Mouse (Mus musculus) forebrain, embryonic 16.5 days (tissue): ENCODE measurements around the gene Slc9a3r1. TPM values are rescaled to one million over a fixed set of nuclear protein-coding genes. Genes with fewer than 3 reads are reported as not detected.

Experiments
- ATAC-seq: fragments of 200-750 bp; cut with Nextera tagmentation; 2 replicates; pipeline ENCODE4 v1.8.0; 2017; ENCODE audit warnings: mild to moderate bottlenecking, moderate library complexity
- H3K27ac ChIP-seq: fragments of 300-500 bp; sonication (generic); 2 replicates; pipeline ENCODE4 v1.5.1; 2014; ENCODE audit warnings: low read length, control low read depth
- H3K27me3 ChIP-seq: fragments of 300-500 bp; sonication (generic); replicated peaks from 2 replicates; pipeline ENCODE4 v1.6.1; 2014; ENCODE audit warnings: low read length; ENCODE audit not compliant: control insufficient read depth, insufficient read depth
- H3K36me3 ChIP-seq: fragments of 300-500 bp; sonication (generic); 2 replicates; pipeline ENCODE4 v1.6.1; 2014; ENCODE audit not compliant: control insufficient read depth, insufficient read depth
- H3K4me1 ChIP-seq: fragments of 300-500 bp; sonication (generic); replicated peaks from 2 replicates; pipeline ENCODE4 v1.6.1; 2014; ENCODE audit warnings: low read length; ENCODE audit not compliant: control insufficient read depth, insufficient read depth
- H3K4me2 ChIP-seq: fragments of 300-500 bp; sonication (generic); 2 replicates; pipeline ENCODE4 v1.6.1; 2014; ENCODE audit warnings: mild to moderate bottlenecking, low read length, control low read depth
- H3K4me3 ChIP-seq: fragments of 300-500 bp; sonication (generic); replicated peaks from 2 replicates; pipeline ENCODE4 v1.5.1; 2014; ENCODE audit warnings: mild to moderate bottlenecking, low read length, control low read depth
- H3K9ac ChIP-seq: fragments of 300-500 bp; sonication (generic); replicated peaks from 2 replicates; pipeline ENCODE4 v1.6.1; 2014; ENCODE audit warnings: low read depth, low read length, control low read depth
- H3K9me3 ChIP-seq: fragments of 300-500 bp; sonication (generic); 2 replicates; pipeline ENCODE4 v1.6.1; 2016; ENCODE audit warnings: low read length; ENCODE audit not compliant: control insufficient read depth
- WGBS: fragments of 180-500 bp; shearing (Covaris S2); extraction: QIAGEN DNeasy Blood & Tissue Kit; methylation state at CpG from one replicate; pipeline ENCODE4 v1.1.7; 2014; 5-methylcytosine and 5-hydroxymethylcytosine counted together
- polyA plus RNA-seq: library from polyadenylated mRNA; unstranded; fragments of >200 nt; fragmentation: Nextera tagmentation; extraction: Ambion mirVana; gene quantifications from 2 replicates; pipeline ENCODE4 v1.2.1, GENCODE M21; 2015

Slc9a3r1 gene
- polyA plus RNA-seq, 1 experiment from 2014 or later = 49.9 TPM

- Histone ChIP-seq H3K9me3 (no peaks in the 10 kb centered on the region), H3K9ac (no peak overlapping the region), H3K4me1 (peaks cover 16% of the 10 kb centered on the region), H3K27ac (no peak overlapping the region), H3K27me3 (no peaks in the 10 kb centered on the region), H3K36me3 (no peaks in the 10 kb centered on the region), H3K4me2 (no peak overlapping the region), H3K4me3 (no peak overlapping the region)
- no peak for ATAC-seq
- 55% methylated on average over 4 of the region's 4 CpGs for WGBS
These were observed 21.8 kb downstream of the Slc9a3r1 start for GRCm38 (mm10) chr11:115184973-115185372.

DNA sequence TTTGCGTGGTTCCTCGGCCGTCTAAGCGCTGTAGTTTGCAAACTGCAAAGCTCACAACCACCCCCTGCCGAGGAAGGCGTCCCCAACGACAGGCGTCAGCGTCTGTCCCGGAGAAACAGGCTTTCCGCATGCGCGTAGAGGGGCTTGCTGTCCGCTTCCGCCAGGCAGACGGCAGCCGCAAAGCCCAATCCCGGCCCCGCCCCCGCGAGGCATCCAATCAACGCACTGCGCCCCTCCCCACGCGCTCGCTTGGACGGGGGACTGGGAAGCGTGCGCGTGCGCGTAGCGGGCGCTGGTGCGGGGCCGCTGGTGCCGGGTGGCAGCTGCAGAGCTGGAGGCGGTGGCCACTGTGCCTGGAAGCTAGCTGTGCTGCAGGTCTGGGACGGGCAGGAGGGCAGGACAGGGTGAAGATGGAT is 24.1 kb downstream of the Slc9a3r1 start, which contains the start of gene Tmem104:
Gene Tmem104, plus strand, starts transcription at position 264 of the 416 bp plus-strand sequence.
- Histone ChIP-seq H3K4me1 (peaks cover 16% of the 10 kb centered on the region), H3K27me3 (no peaks in the 10 kb centered on the region), H3K27ac (peak within 1 kb of the TSS; percentile 67), H3K4me3 (peak within 1 kb of the TSS; percentile 73), H3K9me3 (no peaks in the 10 kb centered on the region), H3K4me2 (peak within 1 kb of the TSS; percentile 92), H3K36me3 (no peaks in the 10 kb centered on the region), H3K9ac (peak within 1 kb of the TSS; percentile 83)
- 0% methylated on average over 39 of the region's 39 CpGs for WGBS
- peak; percentile 96 for ATAC-seq

DNA sequence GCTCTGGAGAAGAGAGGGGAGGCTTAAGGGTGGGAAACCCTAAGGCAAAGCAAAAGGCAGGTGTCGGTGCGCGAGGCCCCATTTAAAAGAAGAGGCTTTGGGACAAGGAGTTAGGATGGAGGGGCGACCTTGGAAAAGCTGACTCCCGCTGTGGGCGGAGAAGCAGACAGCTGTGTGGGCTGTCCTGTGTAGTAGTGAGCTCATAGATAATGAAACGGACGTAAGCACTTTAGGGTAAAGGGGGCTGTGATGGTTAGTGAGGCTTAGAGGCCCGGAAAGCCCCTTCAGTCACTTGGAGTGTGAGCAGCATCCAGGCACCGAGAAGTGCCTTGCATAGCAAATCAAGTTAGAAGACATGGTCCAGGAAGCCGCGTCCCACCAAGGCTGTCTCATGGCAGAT is 24.6 kb downstream of the Slc9a3r1 start, which contains the start of gene Nat9:
Gene Nat9, minus strand, starts transcription at position 167 of the 400 bp plus-strand sequence.
- H3K27me3 ChIP-seq = no peaks in the 10 kb centered on the region
- H3K4me2 ChIP-seq = peak within 1 kb of the TSS; percentile 92
- peak within 1 kb of the TSS; percentile 67 for H3K27ac ChIP-seq
- H3K9me3 ChIP-seq = no peaks in the 10 kb centered on the region
- H3K9ac ChIP-seq = peak within 1 kb of the TSS; percentile 83
- peak within 1 kb of the TSS; percentile 73 for H3K4me3 ChIP-seq
- ATAC-seq = no peak; the same call in 1 of the 2 replicates
- peaks cover 16% of the 10 kb centered on the region for H3K4me1 ChIP-seq
- WGBS = 10% methylated on average over 12 of the region's 12 CpGs
- H3K36me3 ChIP-seq = no peaks in the 10 kb centered on the region

DNA sequence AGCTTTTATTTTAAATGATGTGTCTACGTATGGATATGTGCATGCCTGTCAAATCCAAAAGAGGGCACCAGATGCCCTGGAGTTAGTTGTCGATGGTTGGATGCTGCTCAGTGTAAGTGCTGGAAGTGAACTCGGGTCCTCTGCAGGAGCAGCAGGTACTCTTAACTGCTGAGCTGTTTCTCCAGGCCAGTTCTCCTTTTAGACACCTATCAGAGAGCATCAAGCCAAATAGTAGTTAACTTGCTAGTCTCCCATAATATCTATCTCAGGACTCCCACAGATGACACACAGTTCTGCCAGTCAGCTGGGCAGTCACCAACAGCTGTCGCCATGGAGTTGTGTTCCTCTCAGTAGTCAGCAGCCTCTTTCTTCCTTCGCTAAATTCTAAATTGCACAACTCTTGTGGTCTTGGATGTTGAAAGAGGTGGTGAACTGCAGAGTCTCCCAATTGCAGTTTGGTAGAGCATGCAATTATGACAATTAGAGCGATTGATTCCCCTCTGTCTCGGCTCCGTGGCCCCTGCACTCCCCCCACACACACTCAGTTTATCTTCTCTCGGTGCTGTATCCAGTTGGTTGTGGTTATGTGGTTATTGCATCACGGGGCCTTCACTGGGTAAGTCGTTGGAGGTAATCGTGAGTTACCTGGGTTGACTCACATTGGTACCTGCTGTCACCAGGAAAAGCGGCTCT is 25.5 kb downstream of the Slc9a3r1 start:
- no peaks in the 10 kb centered on the region for H3K27me3 ChIP-seq
- H3K4me1 ChIP-seq = peaks cover 16% of the 10 kb centered on the region
- H3K4me3 ChIP-seq = no peak overlapping the region
- H3K9ac ChIP-seq = no peak overlapping the region
- 90% methylated on average over 13 of the region's 13 CpGs for WGBS
- H3K9me3 ChIP-seq = no peaks in the 10 kb centered on the region
- no peak overlapping the region for H3K27ac ChIP-seq
- no peaks in the 10 kb centered on the region for H3K36me3 ChIP-seq
- no peak for ATAC-seq
- H3K4me2 ChIP-seq = no peak overlapping the region

- Histone ChIP-seq H3K4me1 (peaks cover 16% of the 10 kb centered on the region), H3K36me3 (no peaks in the 10 kb centered on the region), H3K27ac (no peak overlapping the region), H3K9ac (no peak overlapping the region), H3K27me3 (no peaks in the 10 kb centered on the region), H3K9me3 (no peaks in the 10 kb centered on the region), H3K4me2 (no peak overlapping the region), H3K4me3 (no peak overlapping the region)
- WGBS = 93% methylated on average over 6 of the region's 6 CpGs
- ATAC-seq = no peak
These were observed 26.2 kb downstream of the Slc9a3r1 start for GRCm38 (mm10) chr11:115189304-115189703.

DNA sequence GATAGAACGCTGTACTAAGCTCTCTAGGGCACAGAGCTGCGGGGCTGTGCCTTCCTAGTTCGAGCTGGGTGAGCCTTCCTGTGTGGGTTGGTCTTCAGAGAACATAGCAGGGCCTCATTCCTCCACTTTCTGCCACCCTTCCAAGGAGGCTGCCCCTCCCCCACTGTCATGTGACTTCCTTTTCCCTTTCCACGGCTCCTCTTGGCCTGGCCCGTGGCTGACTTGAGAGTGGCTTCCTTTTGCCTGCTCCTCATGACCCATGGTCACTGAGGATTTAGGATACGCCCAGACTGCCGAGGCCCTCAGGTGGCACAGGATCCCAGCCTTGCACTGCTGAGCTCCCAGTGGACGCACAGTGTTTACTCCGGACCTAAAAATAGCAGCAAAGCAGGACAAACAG is 29.0 kb downstream of the Slc9a3r1 start:
- Histone ChIP-seq H3K4me3 (no peak overlapping the region), H3K4me1 (peaks cover 10% of the 10 kb centered on the region), H3K27ac (no peak overlapping the region), H3K4me2 (no peak overlapping the region), H3K36me3 (no peaks in the 10 kb centered on the region), H3K9ac (no peak overlapping the region), H3K27me3 (no peaks in the 10 kb centered on the region), H3K9me3 (no peaks in the 10 kb centered on the region)
- WGBS = 82% methylated on average over 9 of the region's 9 CpGs
- no peak for ATAC-seq

DNA sequence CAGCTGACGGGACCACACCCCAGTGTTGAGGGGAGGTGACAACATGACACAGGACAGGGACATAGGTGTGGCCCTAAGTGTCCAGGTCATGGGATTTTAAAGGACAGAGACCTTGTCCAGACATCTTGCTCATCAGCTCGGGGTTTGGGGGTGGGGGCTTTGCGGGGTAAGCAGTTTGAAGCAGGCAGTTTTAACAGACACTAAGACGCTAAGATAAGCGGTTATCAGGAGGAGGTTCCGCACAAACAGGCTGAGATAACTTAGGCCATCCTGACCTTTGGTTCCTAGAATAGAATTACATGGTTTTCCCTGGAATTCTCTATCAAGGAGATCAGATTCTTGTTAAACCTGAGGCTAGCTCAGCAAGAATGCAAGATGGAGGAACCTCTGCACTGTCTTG is 31.6 kb downstream of the Slc9a3r1 start:
- no peaks in the 10 kb centered on the region for H3K27me3 ChIP-seq
- no peak for ATAC-seq

DNA sequence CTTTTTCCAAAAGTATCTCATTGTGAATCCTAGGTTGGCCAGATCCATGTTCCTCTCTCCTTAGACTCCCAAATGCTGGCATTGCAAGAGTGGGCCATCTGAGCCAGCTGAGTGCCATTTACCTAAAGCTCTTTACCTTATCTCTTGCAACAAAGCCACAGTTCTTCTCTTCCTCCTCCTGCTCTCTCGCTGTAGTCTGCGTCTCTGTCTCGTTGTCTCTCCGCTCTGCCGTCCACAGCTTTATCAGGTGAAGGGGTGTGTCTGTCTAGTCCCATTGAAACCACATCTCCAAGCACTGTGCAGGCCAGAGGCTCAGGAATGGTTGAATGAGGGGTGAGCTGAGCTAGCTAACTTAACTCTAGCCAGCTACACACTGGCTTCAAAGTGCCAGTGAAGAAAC is 32.8 kb downstream of the Slc9a3r1 start:
- H3K4me1 ChIP-seq = no peaks in the 10 kb centered on the region
- no peak overlapping the region for H3K4me2 ChIP-seq
- H3K27me3 ChIP-seq = no peaks in the 10 kb centered on the region
- H3K36me3 ChIP-seq = 0 out of 2 replicates have a peak, but pooled peaks cover 3% of the 10 kb centered on the region
- H3K27ac ChIP-seq = no peak overlapping the region
- no peaks in the 10 kb centered on the region for H3K9me3 ChIP-seq
- H3K4me3 ChIP-seq = no peak overlapping the region
- ATAC-seq = no peak
- 88% methylated on average over 5 of the region's 5 CpGs for WGBS
- H3K9ac ChIP-seq = no peak overlapping the region

More for the DNA sequence above, 31.6 kb downstream of the Slc9a3r1 start:
- no peaks in the 10 kb centered on the region for H3K4me1 ChIP-seq
- 0 out of 2 replicates have a peak, but pooled peaks cover 2% of the 10 kb centered on the region for H3K36me3 ChIP-seq
- H3K4me2 ChIP-seq = no peak overlapping the region
- no peak overlapping the region for H3K9ac ChIP-seq
- WGBS = 92% methylated on average over 6 of the region's 6 CpGs
- H3K27ac ChIP-seq = no peak overlapping the region
- H3K9me3 ChIP-seq = no peaks in the 10 kb centered on the region
- no peak overlapping the region for H3K4me3 ChIP-seq

- H3K4me1 ChIP-seq = no peaks in the 10 kb centered on the region
- H3K4me2 ChIP-seq = no peak overlapping the region
- H3K27me3 ChIP-seq = no peaks in the 10 kb centered on the region
- no peak overlapping the region for H3K4me3 ChIP-seq
- no peak overlapping the region for H3K27ac ChIP-seq
- WGBS = 89% methylated on average over 8 of the region's 8 CpGs
- H3K36me3 ChIP-seq = peaks cover 7% of the 10 kb centered on the region; the same call in 1 of the 2 replicates
- H3K9me3 ChIP-seq = no peaks in the 10 kb centered on the region
- no peak overlapping the region for H3K9ac ChIP-seq
- no peak for ATAC-seq
These were observed 34.4 kb downstream of the Slc9a3r1 start for GRCm38 (mm10) chr11:115197558-115197957.
